Mouse (Mus musculus) heart, adult 2 months (tissue): ENCODE measurements around the gene Mta3.

Experiments used
- CTCF ChIP-seq: fragments of 200-600 bp; IDR thresholded peaks from 2 replicates; pipeline ENCODE4 v1.8.1; 2022; ENCODE audit warnings: antibody characterized with exemption, mild to moderate bottlenecking, moderate library complexity
- POLR2A ChIP-seq: fragments of 200-500 bp; IDR thresholded peaks from 2 replicates; pipeline ENCODE4 v1.6.1; 2011; ENCODE audit warnings: mild to moderate bottlenecking, low read depth, low read length, control low read depth; ENCODE audit not compliant: insufficient read depth

DNA sequence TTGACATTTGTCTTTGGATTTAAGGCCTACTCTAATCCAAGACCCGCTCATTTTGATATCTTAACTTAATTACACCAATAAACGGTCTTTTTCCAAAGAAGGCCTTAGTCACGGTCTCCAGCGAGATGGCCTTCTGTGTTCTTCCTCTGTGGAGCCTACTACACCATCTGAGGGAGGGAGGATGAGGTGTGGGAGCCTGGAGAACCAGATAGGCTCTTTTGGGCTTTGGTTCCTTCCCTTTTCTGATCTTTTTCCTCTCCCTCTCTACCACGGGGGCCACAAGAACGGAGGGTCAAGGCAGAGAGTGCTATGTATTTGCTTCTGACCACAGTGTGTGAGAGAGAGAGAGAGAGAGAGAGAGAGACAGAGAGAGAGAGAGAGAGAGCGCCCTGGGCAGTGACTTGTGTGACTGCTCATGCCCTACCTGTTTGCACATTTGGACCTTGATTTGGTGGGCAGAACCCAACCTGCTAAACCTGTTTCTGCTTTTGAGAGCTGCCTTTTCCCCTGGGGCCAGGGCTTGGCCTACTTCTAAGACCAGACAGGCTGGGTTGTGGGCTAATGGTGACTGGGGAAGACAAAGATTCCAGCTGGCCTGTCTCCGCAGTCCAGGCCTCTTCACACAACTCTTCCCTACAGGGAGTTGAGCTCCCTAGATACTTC is 6.8 kb upstream of the Mta3 start:
- TF ChIP-seq CTCF, result no peak
- TF ChIP-seq POLR2A, result no peak
